Mouse (Mus musculus) embryonic stem cell, embryonic (primary cell): ENCODE data around the gene Ift52.

Experiments used
- CTCF ChIA-PET, 4 experiments: fragments of 300-600 bp in 2 of 4; fragments of 350-600 bp in 2 of 4; sonication (Branson Sonifier 250); formaldehyde crosslinking; loops; one replicate each; lab custom pipeline; 2022; ENCODE audit warnings: inconsistent platforms in 2 of 4; lab: Charles Lee
- POLR2A ChIA-PET, 4 experiments: fragments of 300-600 bp in 2 of 4; fragments of 350-600 bp in 2 of 4; sonication (Branson Sonifier 250); formaldehyde crosslinking; loops; one replicate each; lab custom pipeline; 2022; ENCODE audit warnings: antibody characterized with exemption in 4 of 4, inconsistent platforms in 1 of 4; lab: Charles Lee

Ift52 gene

DNA sequence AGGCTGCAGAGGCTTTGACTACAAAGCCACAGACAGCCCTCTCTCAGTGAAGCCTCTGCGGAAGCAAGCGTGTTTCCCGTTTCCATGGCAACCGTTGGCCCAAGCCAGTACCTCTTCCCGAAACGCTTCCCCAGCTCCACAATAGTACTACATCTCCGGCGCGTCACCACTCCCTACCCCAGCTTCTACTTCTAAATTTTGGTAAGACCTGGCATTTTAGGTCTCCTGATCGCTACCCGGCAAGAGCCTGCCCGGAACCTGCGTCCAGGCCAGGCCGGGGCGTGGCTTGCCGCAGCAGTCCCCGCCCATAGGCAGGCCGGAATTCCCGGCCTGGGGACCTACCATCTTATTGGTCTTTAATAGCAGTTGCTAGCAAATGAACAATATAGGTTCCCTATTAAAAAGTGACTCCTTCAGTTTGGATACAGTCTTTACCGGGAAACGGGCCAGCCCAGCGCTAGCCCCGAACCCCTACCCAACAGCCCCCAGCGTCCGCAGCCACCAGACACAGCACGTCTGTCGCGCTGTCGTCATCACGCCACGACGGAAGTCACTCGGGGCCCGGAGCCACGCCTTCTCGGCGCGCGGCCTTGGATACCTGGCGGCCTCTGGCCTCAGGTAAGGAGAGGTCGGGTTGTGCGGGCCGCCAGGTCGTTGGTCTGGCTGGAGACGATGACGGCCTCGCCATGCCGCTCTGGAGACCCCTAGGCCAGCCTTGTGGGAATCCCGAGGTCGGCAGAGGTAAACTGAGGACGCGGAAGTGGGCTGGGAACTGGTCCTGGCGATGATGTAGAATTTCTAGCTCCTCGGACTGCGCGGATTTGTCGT lies at the start of gene Ift52:
Gene Ift52, plus strand, starts transcription at position 439 of the 828 bp plus-strand sequence.
- CTCF ChIA-PET: interaction anchor here in 2 of 4 experiments (0.8 to 1.3 kb wide), 4 partner anchors 14 to 72 kb away, joined by 3 to 4 read pairs (median 3); no protein-coding TSS in a partner anchor
- POLR2A ChIA-PET: interaction anchor here (0.6 to 27.4 kb wide), 30 partner anchors 9 to 98 kb away, joined by 3 to 1338 read pairs (median 4); partner anchors contain the start of genes L3mbtl1 (in 1 of the 4) and Mybl2 (in 1 of the 4)

- ChIA-PET POLR2A (interaction anchor here in 3 of 4 experiments (0.6 to 3.0 kb wide), 13 partner anchors 10 to 164 kb away, joined by 3 to 14 read pairs (median 3); partner anchors contain the start of genes Sgk2 (in 1 of the 3) and Srsf6 (in 1 of the 3)), CTCF (interaction anchor here (0.6 to 2.0 kb wide), 73 partner anchors 8 to 1894 kb away, joined by 3 to 19 read pairs (median 3); partner anchors contain the start of gene Sgk2 (in 3 of the 4))
Observed at GRCm38 (mm10) chr2:162968357-162968756, 48.8 kb upstream of the Ift52 start.

- ChIA-PET POLR2A (interaction anchor here in 1 of 4 experiments (1.3 to 1.7 kb wide), 2 partner anchors 20 to 28 kb away, joined by 4 to 5 read pairs; no protein-coding TSS in a partner anchor), CTCF (interaction anchor here in 3 of 4 experiments (0.6 to 2.0 kb wide), 11 partner anchors 9 to 371 kb away, joined by 3 to 12 read pairs (median 3); partner anchors contain the start of gene Sgk2 (in 1 of the 3))
Observed at GRCm38 (mm10) chr2:162969101-162969500, 48.1 kb upstream of the Ift52 start.

DNA sequence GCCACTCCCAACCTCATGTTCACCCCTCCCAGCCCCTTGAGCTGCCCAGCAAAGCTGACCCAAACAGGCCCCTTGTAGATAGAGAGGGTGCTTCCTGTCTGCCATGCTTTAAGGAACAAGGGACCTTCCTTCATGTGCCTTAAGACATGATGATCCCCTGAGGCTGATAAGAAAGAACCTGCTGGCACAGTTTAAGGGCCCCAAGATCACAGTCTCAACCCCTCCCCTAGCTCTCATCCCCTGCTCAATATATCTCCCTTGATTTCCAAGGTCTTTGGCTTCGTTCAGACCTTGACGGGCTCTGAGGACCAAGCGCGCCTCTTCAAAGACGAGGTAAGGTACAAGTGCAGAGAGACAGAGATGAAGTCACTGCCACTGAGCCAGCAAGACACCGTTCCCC lies 46.3 kb upstream of the Ift52 start:
- CTCF ChIA-PET: no interaction called here
- POLR2A ChIA-PET: no interaction called here

GRCm38 (mm10) chr2:162972752-162973151 lies 44.4 kb upstream of the Ift52 start:
- CTCF ChIA-PET: interaction anchor here in 2 of 4 experiments (1.1 to 1.2 kb wide), 4 partner anchors 26 to 429 kb away, joined by 3 read pairs; no protein-coding TSS in a partner anchor
- POLR2A ChIA-PET: interaction anchor here in 3 of 4 experiments (0.6 to 1.6 kb wide), 6 partner anchors 10 to 447 kb away, joined by 3 to 4 read pairs (median 4); no protein-coding TSS in a partner anchor

- CTCF ChIA-PET: interaction anchor here in 3 of 4 experiments (0.5 to 1.2 kb wide), 8 partner anchors 24 to 428 kb away, joined by 3 to 5 read pairs (median 3); partner anchors contain the start of gene L3mbtl1 (in 1 of the 3)
Observed at GRCm38 (mm10) chr2:162973206-162973605, 43.9 kb upstream of the Ift52 start.

DNA sequence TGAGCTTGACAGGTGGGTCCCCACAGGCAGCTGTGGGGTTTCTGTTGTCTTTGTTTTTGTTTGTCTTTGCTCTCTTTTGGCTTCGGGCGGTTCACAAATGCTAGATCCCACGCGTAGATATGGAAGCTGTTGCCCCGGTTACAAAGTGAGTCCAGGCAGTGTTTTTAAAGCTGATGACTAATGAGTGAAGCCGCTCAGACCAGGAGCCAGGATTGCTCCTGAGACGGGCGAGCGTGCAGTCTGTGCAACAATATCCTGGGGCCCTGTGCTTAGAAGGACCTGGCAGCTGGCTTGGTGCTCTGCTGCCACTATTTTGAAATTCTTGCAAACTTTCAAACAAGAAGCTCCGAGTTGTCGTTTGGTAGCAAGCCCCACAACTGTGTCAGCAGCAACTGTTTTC lies 43.5 kb upstream of the Ift52 start:
- ChIA-PET CTCF (interaction anchor here in 3 of 4 experiments (0.5 to 1.2 kb wide), 9 partner anchors 24 to 428 kb away, joined by 3 to 5 read pairs (median 3); partner anchors contain the start of gene L3mbtl1 (in 1 of the 3)), POLR2A (interaction anchor here in 3 of 4 experiments (0.5 to 1.7 kb wide), 9 partner anchors 10 to 320 kb away, joined by 3 to 6 read pairs (median 4); partner anchors contain the start of genes Ift52 (in 1 of the 3) and Srsf6 (in 1 of the 3))

More at GRCm38 (mm10) chr2:162973206-162973605, 43.9 kb upstream of the Ift52 start:
- POLR2A ChIA-PET: interaction anchor here (0.6 to 1.7 kb wide), 11 partner anchors 10 to 446 kb away, joined by 3 to 6 read pairs (median 3); partner anchors contain the start of gene Srsf6 (in 1 of the 4)

DNA sequence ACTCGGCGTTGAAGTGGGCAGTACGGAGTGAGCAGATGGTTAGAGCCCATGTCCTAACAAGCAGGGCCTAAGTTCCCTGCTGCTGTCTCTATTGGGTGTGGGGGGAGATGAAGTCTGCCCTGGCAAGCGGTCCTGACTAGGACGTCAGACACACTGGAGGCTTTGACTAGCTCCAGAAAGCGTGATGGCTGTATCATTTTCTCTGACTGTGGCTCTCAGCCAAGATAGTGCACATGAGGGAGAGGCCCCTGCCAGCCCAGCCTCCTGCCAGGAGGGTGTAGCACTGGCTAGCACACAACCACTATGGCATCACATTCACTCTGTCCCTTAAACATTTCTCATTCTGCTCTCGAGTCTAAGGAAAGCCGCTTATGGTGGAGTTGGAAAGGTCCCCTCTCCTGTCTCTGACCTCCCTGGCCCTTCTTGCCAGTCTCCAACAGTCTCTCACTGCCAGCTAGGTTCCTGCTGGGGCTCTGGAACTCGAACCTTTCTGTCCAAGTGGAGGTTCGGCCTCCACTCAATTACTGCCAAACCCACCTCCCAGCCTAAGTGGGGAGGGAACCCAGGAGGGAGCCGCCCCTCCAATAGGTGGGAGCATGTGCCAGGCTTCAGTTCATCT lies 41.9 kb upstream of the Ift52 start:
- CTCF ChIA-PET: no interaction called here
- POLR2A ChIA-PET: interaction anchor here in 2 of 4 experiments (0.5 to 1.4 kb wide), 4 partner anchors 20 to 42 kb away, joined by 3 to 4 read pairs (median 3); partner anchors contain the start of gene Ift52 (in 1 of the 2)

DNA sequence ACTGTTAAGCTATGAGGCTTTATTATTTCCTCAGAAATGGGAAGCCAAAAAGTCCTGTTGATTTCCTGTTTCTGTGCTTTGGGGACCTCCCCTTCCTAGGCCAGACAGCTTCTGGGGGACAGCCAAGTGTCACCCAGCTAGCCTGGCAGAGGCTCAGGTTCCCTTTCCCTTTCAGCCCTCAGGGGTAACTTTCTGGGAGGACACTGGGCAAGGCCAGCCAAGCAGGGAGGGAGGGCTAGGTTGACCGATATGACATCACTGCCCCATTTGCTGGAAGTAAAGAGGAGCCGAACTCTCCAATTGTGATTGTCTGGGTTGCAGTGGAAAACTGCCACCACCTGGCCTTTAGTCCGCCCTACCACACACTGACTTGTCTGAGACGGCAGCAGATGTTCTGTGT lies 41.2 kb upstream of the Ift52 start:
- CTCF ChIA-PET: interaction anchor here in 2 of 4 experiments (0.6 kb wide), 2 partner anchors 8 to 232 kb away, joined by 3 read pairs; no protein-coding TSS in a partner anchor
- POLR2A ChIA-PET: interaction anchor here in 2 of 4 experiments (1.0 to 1.4 kb wide), 3 partner anchors 36 to 75 kb away, joined by 3 to 4 read pairs (median 3); partner anchors contain the start of gene Ift52 (in 1 of the 2)

DNA sequence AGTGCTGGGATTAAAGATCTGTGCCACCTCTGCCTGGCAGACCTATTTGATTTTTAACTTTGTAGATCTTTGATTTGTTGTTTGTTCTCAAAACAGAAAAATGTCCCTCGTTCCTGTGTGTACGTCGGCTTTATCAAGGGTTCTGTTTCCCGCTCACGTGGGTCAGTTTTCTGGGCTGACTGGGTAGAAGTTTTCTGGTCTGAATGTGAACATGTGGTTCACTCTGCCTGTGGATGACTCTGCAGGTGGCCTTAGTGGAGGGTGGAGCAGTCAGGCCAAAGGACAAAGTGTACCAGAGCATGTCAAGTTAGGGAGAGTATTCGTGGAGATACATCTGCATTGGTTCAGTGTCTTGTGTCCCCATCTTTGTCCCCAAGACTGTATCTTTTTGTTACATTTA lies 32.8 kb upstream of the Ift52 start:
- POLR2A ChIA-PET: no interaction called here

DNA sequence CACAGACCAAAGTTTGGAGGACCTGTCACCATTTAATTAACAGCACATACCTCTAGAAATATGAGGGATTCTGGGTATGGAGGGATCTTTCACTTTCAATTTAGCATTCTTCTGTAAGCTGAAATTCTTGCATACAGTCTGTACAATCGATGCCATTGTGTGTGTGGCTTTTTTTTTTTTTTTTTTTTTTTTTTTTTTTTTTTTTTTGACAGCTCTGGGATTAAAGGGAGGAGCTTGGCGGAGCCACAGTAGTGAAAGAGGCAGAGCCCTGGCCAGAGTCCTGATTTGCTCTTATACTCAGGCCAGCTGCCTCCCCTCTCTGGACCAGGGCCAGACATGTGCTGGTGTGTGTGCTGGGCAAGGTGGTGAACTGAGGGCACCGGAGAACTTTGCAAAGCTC lies 31.2 kb upstream of the Ift52 start:
- POLR2A ChIA-PET: interaction anchor here in 3 of 4 experiments (0.6 to 1.3 kb wide), 7 partner anchors 12 to 442 kb away, joined by 3 to 7 read pairs (median 4); no protein-coding TSS in a partner anchor
- CTCF ChIA-PET: interaction anchor here (0.6 to 1.8 kb wide), 9 partner anchors 17 to 415 kb away, joined by 3 to 12 read pairs (median 4); no protein-coding TSS in a partner anchor

More for the DNA sequence above, 32.8 kb upstream of the Ift52 start:
- CTCF ChIA-PET: no interaction called here

DNA sequence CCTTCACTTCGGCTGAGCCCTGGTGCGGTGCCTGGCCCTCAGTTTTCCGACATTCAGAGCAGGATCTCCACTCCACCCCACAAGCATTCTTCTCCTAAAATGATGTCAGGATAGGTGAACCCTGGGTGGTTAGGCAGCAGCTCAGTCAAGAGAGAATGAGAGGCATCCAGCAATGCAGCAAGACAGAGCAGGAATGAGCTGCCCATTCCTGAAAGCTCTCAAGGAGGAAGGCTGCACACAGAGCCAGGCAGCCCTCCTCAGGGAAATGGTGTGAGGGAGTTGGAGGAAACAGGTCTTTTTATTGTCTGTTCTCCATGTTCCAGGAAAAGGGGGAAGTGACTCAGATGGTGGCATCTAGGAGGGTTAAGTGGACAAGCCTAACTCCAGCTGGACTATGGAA lies 30.4 kb upstream of the Ift52 start:
- ChIA-PET POLR2A (interaction anchor here in 2 of 4 experiments (1.0 to 1.8 kb wide), 5 partner anchors 18 to 56 kb away, joined by 3 to 5 read pairs (median 3); no protein-coding TSS in a partner anchor), CTCF (interaction anchor here (0.8 to 1.8 kb wide), 4 partner anchors 18 to 115 kb away, joined by 3 to 4 read pairs (median 4); no protein-coding TSS in a partner anchor)

- POLR2A ChIA-PET: interaction anchor here in 2 of 4 experiments (0.5 to 1.8 kb wide), 5 partner anchors 19 to 492 kb away, joined by 3 to 5 read pairs (median 3); no protein-coding TSS in a partner anchor
Observed at GRCm38 (mm10) chr2:162987218-162987617, 29.9 kb upstream of the Ift52 start, which contains the start of gene Sgk2. Gene Sgk2, plus strand, starts transcription at chr2:162987330.

DNA sequence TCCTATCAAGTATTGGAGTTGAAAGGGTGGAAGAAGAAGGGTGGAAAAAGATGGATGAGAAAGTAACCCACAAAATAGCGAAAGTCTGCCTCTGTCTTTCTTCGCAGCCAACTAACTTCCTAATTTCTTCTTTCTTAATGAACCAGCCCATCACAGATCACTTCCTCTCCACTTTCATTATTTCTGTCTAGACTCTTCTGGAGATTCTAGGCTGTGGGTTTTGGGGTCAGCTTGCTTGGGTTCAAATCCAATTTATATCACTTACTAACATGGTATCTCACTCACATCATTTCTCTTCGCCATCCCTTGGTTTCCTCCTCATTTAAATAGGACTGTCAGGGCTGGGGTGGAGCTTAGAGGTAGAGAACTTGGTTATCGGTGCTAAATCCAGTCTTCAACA lies 28.9 kb upstream of the Ift52 start:
- CTCF ChIA-PET: no interaction called here
- POLR2A ChIA-PET: interaction anchor here in 1 of 4 experiments (1.8 kb wide), 1 partner anchor 57 kb away, joined by 5 read pairs; no protein-coding TSS in a partner anchor

More at GRCm38 (mm10) chr2:162987218-162987617, 29.9 kb upstream of the Ift52 start, which contains the start of gene Sgk2:
- CTCF ChIA-PET: interaction anchor here (0.8 to 1.8 kb wide), 4 partner anchors 19 to 115 kb away, joined by 3 to 4 read pairs (median 4); no protein-coding TSS in a partner anchor

DNA sequence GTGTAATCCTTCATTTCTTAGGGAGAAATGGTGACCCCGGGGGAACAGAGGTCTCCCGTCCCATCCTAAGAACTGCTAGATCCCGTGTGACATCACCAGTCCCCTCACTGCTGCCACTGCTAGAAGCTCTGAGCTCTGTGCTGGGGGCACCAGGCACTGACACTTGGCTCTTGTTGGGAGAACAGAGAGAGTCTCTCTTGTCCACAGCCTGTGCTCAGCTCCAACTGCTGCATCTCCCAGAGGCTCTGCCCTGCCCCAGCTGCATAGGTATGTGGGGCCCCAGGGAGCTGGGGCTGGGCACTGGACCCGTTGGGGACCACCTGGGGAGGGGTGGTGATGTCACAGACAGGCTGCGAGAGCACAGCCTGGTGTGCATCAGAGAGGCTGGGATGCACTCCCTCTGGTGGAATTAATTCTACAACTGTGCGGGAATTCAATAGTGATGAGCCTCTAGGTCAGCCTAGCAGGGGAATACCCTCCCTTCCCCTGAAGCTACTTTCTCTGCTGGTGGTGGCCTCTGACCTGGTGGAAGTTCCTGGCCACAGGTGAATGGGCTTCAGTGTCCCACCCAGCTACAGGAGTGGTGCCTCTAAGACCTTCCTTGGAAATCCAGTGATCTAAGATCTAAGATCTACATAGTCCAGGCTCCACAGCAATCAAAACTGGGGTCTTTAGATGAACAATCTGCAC lies 25.6 kb upstream of the Ift52 start:
- CTCF ChIA-PET: interaction anchor here in 2 of 4 experiments (1.1 to 1.2 kb wide), 2 partner anchors 70 to 98 kb away, joined by 3 read pairs; no protein-coding TSS in a partner anchor
- POLR2A ChIA-PET: interaction anchor here in 2 of 4 experiments (0.5 to 1.8 kb wide), 7 partner anchors 59 to 342 kb away, joined by 3 to 5 read pairs (median 3); partner anchors contain the start of gene Gtsf1l (in 1 of the 2)

- POLR2A ChIA-PET: interaction anchor here in 2 of 4 experiments (0.5 to 1.8 kb wide), 6 partner anchors 9 to 342 kb away, joined by 3 to 5 read pairs (median 3); no protein-coding TSS in a partner anchor
- CTCF ChIA-PET: interaction anchor here in 3 of 4 experiments (0.6 to 1.2 kb wide), 3 partner anchors 70 to 640 kb away, joined by 3 to 4 read pairs (median 3); no protein-coding TSS in a partner anchor
Observed at GRCm38 (mm10) chr2:162992084-162992437, 25.1 kb upstream of the Ift52 start.
